Mouse (Mus musculus) testis, adult 2 months (tissue): ENCODE results near the gene Isl2.

Experiments used
- CTCF ChIP-seq: fragments of 200-500 bp; IDR thresholded peaks from 2 replicates; pipeline ENCODE4 v1.5.1; 2012; ENCODE audit warnings: low read depth, mild to moderate bottlenecking, inconsistent platforms, low read length, moderate library complexity; ENCODE audit not compliant: control insufficient read depth, insufficient read depth, insufficient replicate concordance
- POLR2A ChIP-seq: fragments of 200-500 bp; IDR thresholded peaks from 2 replicates; pipeline ENCODE4 v1.6.1; 2012; ENCODE audit warnings: low read depth, mild to moderate bottlenecking, inconsistent platforms, low read length, moderate library complexity; ENCODE audit not compliant: control insufficient read depth

GRCm38 (mm10) chr9:55539006-55539405 is 534 bp downstream of the Isl2 start:
- TF ChIP-seq CTCF, result no peak
- TF ChIP-seq POLR2A, result no peak
